ENCODE assay signal across 31 mouse cellular contexts in the genomic region with DNA sequence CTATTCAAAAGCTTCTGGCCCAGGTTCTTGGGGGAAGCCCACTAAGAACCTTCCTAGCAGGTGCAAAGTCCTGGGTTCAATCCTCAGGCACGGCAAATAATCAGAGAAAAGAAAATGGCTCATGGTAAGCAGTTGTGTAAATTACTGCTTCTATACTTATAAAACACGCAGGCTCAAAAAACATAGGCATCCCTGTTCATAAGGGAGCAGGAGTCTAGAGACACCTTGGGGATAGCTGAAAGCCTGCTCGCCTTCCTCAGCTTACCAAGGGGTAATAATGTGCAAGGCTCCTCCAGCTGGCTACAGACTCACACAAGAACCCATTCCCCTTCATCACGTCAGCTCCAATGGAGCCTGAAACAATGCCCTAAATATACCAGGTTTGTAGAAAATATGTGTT.
"Had no signal": no experiment of that assay in that cellular context is flagged by ENCODE, and none has a peak within 500 bp of the region (broad histone marks: within the 10 kb centered on the region; RNA-seq: fewer than 3 reads in every experiment).

No protein-coding gene starts in this region.

- ATAC-seq: liver, embryonic 12.5 days; liver, postnatal 0 days; lung, postnatal 0 days; midbrain, embryonic 13.5 days; midbrain, embryonic 15.5 days had no signal

- H3K4me1 ChIP-seq: limb, embryonic 15.5 days; liver, embryonic 12.5 days; liver, embryonic 13.5 days; liver, embryonic 15.5 days; megakaryocyte, embryonic 14.5 days; midbrain, embryonic 13.5 days; midbrain, embryonic 15.5 days; neural tube, embryonic 12.5 days had no signal

- H3K4me3 ChIP-seq: left cerebral cortex, adult 2 months; limb, embryonic 10.5 days; limb, embryonic 12.5 days; limb, embryonic 13.5 days; limb, embryonic 15.5 days; liver, embryonic 12.5 days; liver, embryonic 13.5 days; liver, embryonic 15.5 days; lung, embryonic 15.5 days; megakaryocyte, embryonic 14.5 days; midbrain, embryonic 10.5 days; midbrain, embryonic 12.5 days; midbrain, embryonic 13.5 days; midbrain, embryonic 15.5 days; myocyte; neural tube, embryonic 12.5 days had no signal

- H3K9me3 ChIP-seq: limb, embryonic 10.5 days; limb, embryonic 12.5 days; limb, embryonic 13.5 days; limb, embryonic 15.5 days; liver, embryonic 12.5 days; liver, embryonic 13.5 days; liver, embryonic 15.5 days; lung, embryonic 15.5 days; megakaryocyte, embryonic 14.5 days; midbrain, embryonic 10.5 days; midbrain, embryonic 12.5 days; midbrain, embryonic 13.5 days; midbrain, embryonic 15.5 days; neural tube, embryonic 12.5 days had no signal

- DNase-seq: left cerebral cortex, postnatal 4 days; liver; liver, embryonic 13.5 days; liver, postnatal 0 days; lung, adult 18-20 months; lung, adult 2 months; lung, embryonic 14.5 days; lung, postnatal 10 days; lung, postnatal 14 days; lung, postnatal 36 days; lung, postnatal 4 days; midbrain, embryonic 14.5 days had no signal

- H3K36me3 ChIP-seq: limb, embryonic 13.5 days; limb, embryonic 15.5 days; liver, embryonic 12.5 days; liver, embryonic 13.5 days; liver, embryonic 15.5 days; lung, embryonic 15.5 days; midbrain, embryonic 10.5 days; midbrain, embryonic 12.5 days; midbrain, embryonic 13.5 days; midbrain, embryonic 15.5 days; neural tube, embryonic 12.5 days had no signal

- H3K9ac ChIP-seq: limb, embryonic 12.5 days; limb, embryonic 13.5 days; limb, embryonic 15.5 days; liver, embryonic 12.5 days; liver, embryonic 13.5 days; liver, embryonic 14.5 days; liver, embryonic 15.5 days; liver, postnatal 0 days; lung, embryonic 14.5 days; lung, embryonic 15.5 days; midbrain, embryonic 12.5 days; midbrain, embryonic 13.5 days; midbrain, embryonic 15.5 days; neural tube, embryonic 12.5 days had no signal

- H3K27ac ChIP-seq: left cerebral cortex, adult 2 months; limb, embryonic 10.5 days; limb, embryonic 12.5 days; limb, embryonic 13.5 days; limb, embryonic 15.5 days; liver, embryonic 12.5 days; liver, embryonic 13.5 days; liver, embryonic 14.5 days; liver, embryonic 15.5 days; lung, embryonic 15.5 days; macrophage; midbrain, embryonic 10.5 days; midbrain, embryonic 12.5 days; midbrain, embryonic 13.5 days; midbrain, embryonic 15.5 days; neural tube, embryonic 12.5 days had no signal

- H3K4me2 ChIP-seq: limb, embryonic 12.5 days; limb, embryonic 13.5 days; limb, embryonic 15.5 days; liver, embryonic 11.5 days; liver, embryonic 12.5 days; liver, embryonic 13.5 days; liver, embryonic 15.5 days; lung, embryonic 14.5 days; lung, embryonic 15.5 days; midbrain, embryonic 12.5 days; midbrain, embryonic 13.5 days; midbrain, embryonic 15.5 days; neural tube, embryonic 12.5 days had no signal

- H3K27me3 ChIP-seq: limb, embryonic 12.5 days; limb, embryonic 13.5 days; limb, embryonic 15.5 days; liver, embryonic 12.5 days; liver, embryonic 13.5 days; liver, embryonic 15.5 days; lung, embryonic 15.5 days; megakaryocyte, embryonic 14.5 days; midbrain, embryonic 12.5 days; midbrain, embryonic 13.5 days; midbrain, embryonic 15.5 days; neural tube, embryonic 12.5 days had no signal
